Mouse (Mus musculus) limb, embryonic 13.5 days (tissue): ENCODE measurements at regions not wholly inside any gene's neighbourhood (a gene's known extent, or its start where the extent isn't known, plus 50 kb on each side); places are given as distances from the start of the nearest gene placed in this dataset.
A peak's percentile ranks its signal among the peaks of the same experiment; 100 is the strongest.
"Not testable (repeated sequence)": the region's sequence is repeated elsewhere in the genome, so short reads cannot be mapped to it uniquely, and the experiment has no call there.

Experiments
- ATAC-seq: fragments of 200-750 bp; cut with Nextera tagmentation; 2 replicates; pipeline ENCODE4 v1.8.0; 2017; ENCODE audit warnings: low read depth, moderate number of reproducible peaks, moderate TSS enrichment; ENCODE audit not compliant: low FRiP score
- H3K27ac ChIP-seq: fragments of 300-500 bp; sonication (generic); 2 replicates; pipeline ENCODE4 v1.5.1; 2015; ENCODE audit warnings: inconsistent platforms, mild to moderate bottlenecking, moderate library complexity
- H3K27me3 ChIP-seq: fragments of 300-500 bp; sonication (generic); 2 replicates; pipeline ENCODE4 v1.6.1; 2015; ENCODE audit warnings: mild to moderate bottlenecking, inconsistent platforms
- H3K36me3 ChIP-seq: fragments of 300-500 bp; sonication (generic); 2 replicates; pipeline ENCODE4 v1.6.1; 2015; ENCODE audit warnings: inconsistent platforms, mild to moderate bottlenecking, moderate library complexity
- H3K4me1 ChIP-seq: fragments of 300-500 bp; sonication (generic); 2 replicates; pipeline ENCODE4 v1.6.1; 2015; ENCODE audit warnings: inconsistent platforms
- H3K4me2 ChIP-seq: fragments of 300-500 bp; sonication (generic); replicated peaks from 2 replicates; pipeline ENCODE4 v1.6.1; 2015; ENCODE audit warnings: inconsistent platforms, mild to moderate bottlenecking, moderate library complexity
- H3K4me3 ChIP-seq: fragments of 300-500 bp; sonication (generic); 2 replicates; pipeline ENCODE4 v1.5.1; 2015; ENCODE audit warnings: moderate library complexity, mild to moderate bottlenecking, inconsistent platforms
- H3K9ac ChIP-seq: fragments of 300-500 bp; sonication (generic); 2 replicates; pipeline ENCODE4 v1.6.1; 2015; ENCODE audit warnings: mild to moderate bottlenecking, inconsistent platforms
- H3K9me3 ChIP-seq: fragments of 300-500 bp; sonication (generic); 2 replicates; pipeline ENCODE4 v1.6.1; 2016; ENCODE audit warnings: inconsistent platforms
- WGBS: fragments of 180-500 bp; shearing (Covaris S2); methylation state at CpG from one replicate; pipeline ENCODE4 v1.1.7; 2015; 5-methylcytosine and 5-hydroxymethylcytosine counted together

DNA sequence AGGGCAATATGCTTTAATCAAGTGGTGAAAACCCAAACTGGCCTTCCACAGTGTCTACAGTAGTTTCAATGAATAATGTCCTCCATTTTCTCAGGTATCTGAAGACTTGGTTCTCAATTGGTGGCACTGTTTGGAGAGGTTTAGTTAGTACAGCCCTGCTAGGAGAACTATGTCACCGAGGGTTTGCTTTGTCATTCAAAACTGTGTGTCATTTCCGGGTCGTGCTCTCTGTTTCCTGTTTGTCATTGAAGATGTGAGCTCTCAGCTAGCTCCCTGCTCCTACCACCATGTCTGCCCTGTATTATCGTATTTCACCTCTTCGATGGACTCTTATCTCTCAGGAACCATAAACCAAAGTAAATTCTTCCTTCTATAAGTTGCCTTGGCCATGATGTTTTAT lies 79.3 kb upstream of the Creb5 start:
- 0 out of 2 replicates have a peak, but pooled peaks cover 3% of the 10 kb centered on the region for H3K27me3 ChIP-seq
- no peaks in the 10 kb centered on the region for H3K36me3 ChIP-seq
- ATAC-seq, result no peak
- H3K4me2 ChIP-seq, result no peak overlapping the region
- 79% methylated on average over 5 of the region's 5 CpGs for WGBS
- no peak overlapping the region for H3K27ac ChIP-seq
- no peak overlapping the region for H3K4me3 ChIP-seq
- H3K9ac ChIP-seq, result no peak overlapping the region
- H3K9me3 ChIP-seq, result no peaks in the 10 kb centered on the region
- peaks cover 37% of the 10 kb centered on the region for H3K4me1 ChIP-seq

DNA sequence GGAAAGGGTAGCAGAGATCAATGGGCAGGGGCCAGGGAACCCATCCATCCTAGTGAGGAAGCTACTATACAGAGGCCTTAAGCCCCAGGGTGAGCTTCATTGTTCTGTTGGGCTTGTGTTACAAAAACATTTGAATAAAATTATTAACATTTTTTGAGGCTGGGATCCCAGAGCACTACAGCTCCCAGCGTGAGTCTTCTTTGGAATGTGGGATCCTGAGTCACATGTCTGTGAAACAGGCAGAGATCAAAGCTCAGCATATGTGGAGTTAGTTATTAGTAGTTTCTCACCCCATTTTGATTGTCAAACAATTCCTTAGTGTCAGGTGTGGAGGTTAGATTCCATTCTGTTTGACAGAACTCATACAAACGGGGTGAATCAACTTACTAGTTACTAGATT lies 79.7 kb upstream of the Creb5 start:
- H3K9ac ChIP-seq, result no peak overlapping the region
- no peaks in the 10 kb centered on the region for H3K9me3 ChIP-seq
- no peak overlapping the region for H3K27ac ChIP-seq
- no peaks in the 10 kb centered on the region for H3K36me3 ChIP-seq
- WGBS, result 53% methylated on average over 2 of the region's 2 CpGs
- no peak overlapping the region for H3K4me2 ChIP-seq
- 0 out of 2 replicates have a peak, but pooled peaks cover 3% of the 10 kb centered on the region for H3K27me3 ChIP-seq
- no peak overlapping the region for H3K4me3 ChIP-seq
- H3K4me1 ChIP-seq, result peaks cover 36% of the 10 kb centered on the region
- ATAC-seq, result no peak

- peak; percentile 51; the same call in 1 of the 2 replicates for ATAC-seq
Observed at GRCm38 (mm10) chr6:53201281-53201956, 85.7 kb upstream of the Creb5 start.

GRCm38 (mm10) chr6:53199474-53199873 lies 87.6 kb upstream of the Creb5 start:
- no peak overlapping the region for H3K27ac ChIP-seq
- no peak overlapping the region for H3K4me2 ChIP-seq
- H3K4me3 ChIP-seq, result no peak overlapping the region
- WGBS, result 67% methylated on average over 2 of the region's 2 CpGs
- H3K36me3 ChIP-seq, result no peaks in the 10 kb centered on the region
- no peak overlapping the region for H3K9ac ChIP-seq
- H3K4me1 ChIP-seq, result peaks cover 35% of the 10 kb centered on the region
- no peaks in the 10 kb centered on the region for H3K27me3 ChIP-seq
- H3K9me3 ChIP-seq, result no peaks in the 10 kb centered on the region
- ATAC-seq, result no peak

More at GRCm38 (mm10) chr6:53201281-53201956, 85.7 kb upstream of the Creb5 start:
- Histone ChIP-seq H3K27ac (peak overlapping the region; percentile 76; the same call in 1 of the 2 replicates), H3K9me3 (no peaks in the 10 kb centered on the region), H3K9ac (no peak overlapping the region), H3K27me3 (no peaks in the 10 kb centered on the region), H3K4me2 (peak overlapping the region; percentile 19; the same call in 1 of the 2 replicates), H3K4me3 (no peak overlapping the region), H3K36me3 (no peaks in the 10 kb centered on the region), H3K4me1 (peaks cover 35% of the 10 kb centered on the region)
- WGBS, result 8% methylated on average over 10 of the region's 10 CpGs

DNA sequence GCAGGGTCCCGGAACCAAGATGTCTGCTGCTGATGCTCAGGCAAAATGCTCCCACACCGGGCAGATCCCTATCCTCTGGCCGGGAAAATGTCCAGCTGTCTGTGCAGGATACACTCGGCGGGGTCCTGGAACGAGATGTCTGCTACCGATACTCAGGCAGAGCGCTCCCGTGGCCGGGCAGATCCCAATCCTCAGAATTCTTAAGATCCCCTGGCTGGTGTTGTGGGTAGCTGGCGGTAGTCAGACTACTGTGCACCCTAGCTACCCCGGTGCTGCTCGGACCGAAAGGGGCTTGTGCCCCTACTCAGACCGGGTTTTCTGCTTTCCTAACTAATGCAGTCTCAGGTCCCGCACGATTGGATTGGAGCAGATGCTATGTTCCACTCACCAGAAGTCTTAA lies 104.9 kb upstream of the Creb5 start:
- H3K4me3 ChIP-seq, H3K9ac ChIP-seq, H3K36me3 ChIP-seq, H3K27me3 ChIP-seq, H3K27ac ChIP-seq, H3K4me2 ChIP-seq, H3K9me3 ChIP-seq, ATAC-seq, H3K4me1 ChIP-seq: not testable (repeated sequence)
- 94% methylated on average over 17 of the region's 17 CpGs for WGBS

GRCm38 (mm10) chr6:53164423-53164841 lies 96.0 kb upstream of the Jazf1 start:
- ATAC-seq, result no peak
- no peaks in the 10 kb centered on the region for H3K9me3 ChIP-seq
- H3K27me3 ChIP-seq, result no peaks in the 10 kb centered on the region
- H3K4me2 ChIP-seq, result peak overlapping the region; percentile 51
- peak overlapping the region; percentile 20; the same call in 1 of the 2 replicates for H3K4me3 ChIP-seq
- no peaks in the 10 kb centered on the region for H3K36me3 ChIP-seq
- no peak overlapping the region; the same call in 1 of the 2 replicates for H3K27ac ChIP-seq
- no peak overlapping the region for H3K9ac ChIP-seq
- WGBS, result 9% methylated on average over 10 of the region's 10 CpGs
- peaks cover 17% of the 10 kb centered on the region for H3K4me1 ChIP-seq

DNA sequence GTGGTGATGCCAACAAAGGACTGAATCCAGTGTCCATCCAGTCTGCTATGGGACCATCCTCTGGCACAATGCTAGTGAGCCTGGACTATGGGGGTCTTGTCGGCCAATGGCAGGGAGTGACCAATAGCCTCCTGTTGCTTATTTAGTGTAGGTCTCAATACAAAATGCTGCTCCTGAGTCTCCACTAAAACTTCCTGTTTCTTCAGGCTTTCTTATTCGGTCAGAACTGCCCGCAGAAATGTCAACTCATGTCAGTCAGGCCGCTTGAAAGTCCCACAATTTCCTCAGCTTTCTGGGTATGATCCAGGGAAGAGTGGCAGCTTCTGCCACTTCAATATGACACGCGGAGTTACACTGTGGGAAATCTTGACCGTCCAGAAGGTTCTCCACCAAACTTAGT lies 94.7 kb upstream of the Jazf1 start:
- Histone ChIP-seq H3K9ac (no peak overlapping the region), H3K36me3 (no peaks in the 10 kb centered on the region), H3K4me1 (peaks cover 12% of the 10 kb centered on the region; the same call in 1 of the 2 replicates), H3K27me3 (no peaks in the 10 kb centered on the region), H3K4me2 (no peak overlapping the region), H3K27ac (no peak overlapping the region), H3K4me3 (no peak overlapping the region), H3K9me3 (no peaks in the 10 kb centered on the region)
- 90% methylated on average over 7 of the region's 7 CpGs for WGBS
- no peak for ATAC-seq

GRCm38 (mm10) chr6:53161627-53162026 lies 93.2 kb upstream of the Jazf1 start:
- Histone ChIP-seq H3K27me3 (no peaks in the 10 kb centered on the region), H3K4me2 (no peak overlapping the region), H3K27ac (no peak overlapping the region), H3K9ac (no peak overlapping the region), H3K36me3 (no peaks in the 10 kb centered on the region), H3K9me3 (no peaks in the 10 kb centered on the region), H3K4me1 (peaks cover 24% of the 10 kb centered on the region), H3K4me3 (no peak overlapping the region)
- WGBS, result 72% methylated on average over 2 of the region's 2 CpGs
- no peak for ATAC-seq

DNA sequence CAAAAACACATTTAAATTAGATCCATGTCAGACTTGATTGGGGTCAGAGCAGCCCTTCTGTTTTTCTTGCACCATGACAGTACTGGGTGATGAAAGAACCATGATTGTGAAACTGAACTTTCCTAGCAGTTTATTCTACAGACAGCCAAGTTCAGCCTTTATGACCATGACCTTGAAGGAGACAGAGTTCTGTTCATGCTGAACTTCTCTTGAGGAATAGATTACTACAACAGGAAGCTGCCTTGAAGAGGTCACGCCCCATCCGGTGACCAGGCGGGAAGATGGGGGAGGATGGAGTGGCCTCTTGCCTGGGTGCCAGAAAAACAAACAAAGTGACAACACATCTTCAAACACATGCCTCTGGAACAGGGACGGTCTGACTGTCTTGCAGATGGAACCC lies 86.2 kb upstream of the Jazf1 start:
- WGBS, result 73% methylated on average over 4 of the region's 4 CpGs
- H3K4me2 ChIP-seq, result no peak overlapping the region
- ATAC-seq, result no peak
- H3K9me3 ChIP-seq, result no peaks in the 10 kb centered on the region
- no peak overlapping the region for H3K27ac ChIP-seq
- H3K27me3 ChIP-seq, result no peaks in the 10 kb centered on the region
- H3K9ac ChIP-seq, result no peak overlapping the region
- H3K36me3 ChIP-seq, result no peaks in the 10 kb centered on the region
- H3K4me3 ChIP-seq, result no peak overlapping the region
- peaks cover 11% of the 10 kb centered on the region for H3K4me1 ChIP-seq

DNA sequence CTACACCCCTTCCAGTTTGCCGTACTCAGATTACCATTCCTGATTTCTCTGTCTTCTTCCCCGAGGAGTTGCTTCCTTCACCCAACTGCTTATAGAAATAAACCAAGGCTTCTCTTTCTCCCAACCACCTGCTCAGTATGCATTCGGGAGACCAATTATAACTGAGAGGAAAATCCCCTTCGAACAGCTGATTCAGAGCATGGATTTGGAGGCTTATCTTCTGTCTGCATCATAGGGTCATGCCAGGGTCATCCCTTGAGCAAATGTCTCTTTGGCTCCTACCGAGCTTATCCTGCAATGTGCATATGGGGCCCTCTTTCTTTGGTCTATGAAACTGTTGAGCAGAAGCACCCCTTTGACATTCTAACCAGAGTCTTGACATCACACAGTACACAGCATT lies 79.0 kb upstream of the Jazf1 start:
- WGBS, result 67% methylated on average over 5 of the region's 5 CpGs
- Histone ChIP-seq H3K9me3 (no peaks in the 10 kb centered on the region), H3K4me1 (peaks cover 5% of the 10 kb centered on the region), H3K4me3 (no peak overlapping the region), H3K36me3 (no peaks in the 10 kb centered on the region), H3K27me3 (no peaks in the 10 kb centered on the region), H3K4me2 (no peak overlapping the region), H3K27ac (no peak overlapping the region), H3K9ac (no peak overlapping the region)
- peak; percentile 66; the same call in 1 of the 2 replicates for ATAC-seq

DNA sequence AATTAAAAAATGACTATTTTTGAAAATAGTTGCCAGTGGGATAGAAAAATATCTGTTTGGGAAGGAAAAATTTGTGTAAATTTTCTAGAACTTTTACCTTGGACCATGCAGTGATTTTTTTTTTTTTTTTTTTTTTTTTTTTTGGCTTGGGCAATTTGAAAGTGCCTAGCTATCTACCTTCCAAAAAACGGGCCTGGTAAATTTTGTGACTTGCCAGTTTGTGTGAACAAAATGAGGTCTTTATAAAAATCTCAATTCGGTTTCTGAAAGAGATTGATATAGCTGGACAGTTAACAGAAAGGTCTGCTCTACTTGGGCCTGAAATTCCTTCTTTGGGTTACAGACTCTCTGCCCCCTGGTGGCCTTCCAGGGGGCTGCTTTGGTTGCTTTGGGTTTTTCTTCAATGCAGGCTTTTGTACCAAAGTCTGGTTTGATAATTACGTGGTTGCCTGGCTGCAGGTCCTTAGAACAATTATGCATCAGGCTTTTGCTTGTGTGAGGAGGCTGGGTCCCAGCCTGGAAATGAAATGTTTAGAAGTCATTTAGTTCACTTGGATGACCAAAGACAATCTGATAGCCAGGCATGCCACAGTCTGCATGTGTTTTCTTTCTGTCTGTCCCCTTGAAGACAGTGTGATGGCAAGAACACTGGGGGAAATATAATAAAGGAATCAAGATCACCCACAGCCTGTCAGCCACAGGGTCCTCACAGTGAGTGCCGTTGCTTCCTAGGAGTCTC lies 75.6 kb upstream of the Jazf1 start:
- Histone ChIP-seq H3K9ac (no peak overlapping the region), H3K4me2 (no peak overlapping the region), H3K27ac (no peak overlapping the region), H3K36me3 (no peaks in the 10 kb centered on the region), H3K9me3 (no peaks in the 10 kb centered on the region), H3K27me3 (no peaks in the 10 kb centered on the region), H3K4me1 (peaks cover 5% of the 10 kb centered on the region), H3K4me3 (no peak overlapping the region)
- no peak for ATAC-seq
- 21% methylated on average over 4 of the region's 4 CpGs for WGBS

- H3K36me3 ChIP-seq, result no peaks in the 10 kb centered on the region
- no peak for ATAC-seq
- no peak overlapping the region for H3K27ac ChIP-seq
- H3K9me3 ChIP-seq, result no peaks in the 10 kb centered on the region
- H3K4me2 ChIP-seq, result no peak overlapping the region
- H3K4me3 ChIP-seq, result no peak overlapping the region
- no peaks in the 10 kb centered on the region for H3K27me3 ChIP-seq
- H3K9ac ChIP-seq, result no peak overlapping the region
- 72% methylated on average over 2 of the region's 2 CpGs for WGBS
- H3K4me1 ChIP-seq, result peaks cover 14% of the 10 kb centered on the region; the same call in 1 of the 2 replicates
Observed at GRCm38 (mm10) chr6:53134410-53134809, 66.0 kb upstream of the Jazf1 start.
